Mouse (Mus musculus): ENCODE measurements around the gene Ntng1.

DNA sequence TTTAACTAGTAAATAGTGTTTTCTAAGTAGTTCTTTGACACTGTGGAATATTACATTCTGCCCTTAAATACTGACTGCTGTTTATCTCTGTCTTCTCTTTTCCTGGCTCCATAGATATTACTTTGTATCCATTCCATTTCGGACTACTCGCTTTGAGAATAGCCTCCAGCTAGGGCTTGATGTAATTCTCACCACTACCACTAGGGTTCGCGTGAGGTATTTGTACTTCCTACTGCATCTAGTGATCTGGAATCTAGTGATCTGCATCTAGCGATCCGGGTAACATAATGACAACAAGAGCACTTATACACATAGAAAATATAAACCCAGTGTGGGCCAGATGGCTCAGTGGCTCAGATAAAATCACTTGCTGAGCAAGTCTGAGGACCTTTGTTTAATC is 14.2 kb downstream of the Ntng1 start:
- TF ChIP-seq POLR2A (IDR thresholded peaks at IDR 0.05; ENCODE audit: insufficient read depth, low read length), result no peak
- TF ChIP-seq CTCF (IDR thresholded peaks at IDR 0.05; ENCODE audit: low read depth, low read length), result no peak
- TF ChIP-seq EP300 (IDR thresholded peaks at IDR 0.05; ENCODE audit: insufficient read depth, low read depth, low read length), result no peak
